Mouse (Mus musculus) olfactory bulb, adult 2 months (tissue): ENCODE data around the gene Rabep1. TPM values are rescaled to one million over a fixed set of nuclear protein-coding genes. Genes with fewer than 3 reads are reported as not detected.
"Not testable (repeated sequence)": the region's sequence is repeated elsewhere in the genome, so short reads cannot be mapped to it uniquely, and the experiment has no call there.

ENCODE experiments used
- H3K27ac ChIP-seq: fragments of 200-500 bp; 2 replicates; pipeline ENCODE4 v1.5.1; 2012; ENCODE audit warnings: low read depth, low read length; ENCODE audit not compliant: insufficient read depth
- H3K4me1 ChIP-seq: fragments of 200-500 bp; 2 replicates; pipeline ENCODE4 v1.6.1; 2012; ENCODE audit warnings: low read length; ENCODE audit not compliant: control insufficient read depth, insufficient read depth
- H3K4me3 ChIP-seq: fragments of 200-500 bp; 2 replicates; pipeline ENCODE4 v1.5.1; 2012; ENCODE audit warnings: mild to moderate bottlenecking, low read depth, low read length, moderate library complexity; ENCODE audit not compliant: insufficient read depth
- CTCF ChIP-seq: fragments of 200-500 bp; IDR thresholded peaks from 2 replicates; pipeline ENCODE4 v1.5.1; 2012; ENCODE audit warnings: low read depth, mild to moderate bottlenecking, low read length, moderate library complexity; ENCODE audit not compliant: insufficient read depth
- POLR2A ChIP-seq: fragments of 200-500 bp; IDR thresholded peaks from 2 replicates; pipeline ENCODE4 v1.6.1; 2012; ENCODE audit warnings: mild to moderate bottlenecking, low read depth, low read length, moderate library complexity; ENCODE audit not compliant: insufficient read depth
- WGBS: fragments of 180-500 bp; shearing (Covaris S2); methylation state at CpG from one replicate; pipeline ENCODE4 v1.1.7; 2018; 5-methylcytosine and 5-hydroxymethylcytosine counted together
- polyA plus RNA-seq: library from polyadenylated mRNA; stranded (reverse); fragments of >200 nt; gene quantifications from 2 replicates; pipeline ENCODE4 v1.2.4, GENCODE M21; 2012; ENCODE audit warnings: low replicate concordance; ENCODE audit not compliant: missing spikeins, insufficient read depth, insufficient read length

Rabep1 gene
- polyA plus RNA-seq, 1 experiment: not detected

DNA sequence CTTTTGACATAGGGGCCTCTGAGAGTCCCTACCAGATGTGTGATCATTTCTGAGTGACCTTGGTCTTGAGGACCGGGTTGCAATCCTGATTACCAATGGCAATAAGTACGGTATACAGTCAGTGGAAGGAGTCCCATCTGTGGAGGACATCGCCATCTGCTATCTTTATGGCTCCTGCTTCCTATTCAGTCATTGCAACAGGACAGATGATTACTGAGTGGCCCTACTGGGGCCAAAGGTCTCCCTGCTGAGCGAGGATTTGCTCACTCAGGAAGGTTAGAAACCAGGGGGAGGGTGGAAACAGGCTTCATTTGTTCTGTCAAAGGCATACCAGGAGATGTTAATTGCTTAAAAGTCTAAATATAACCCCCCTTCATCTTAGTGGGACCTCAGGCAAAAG lies 1.6 kb upstream of the Rabep1 start:
- TF ChIP-seq POLR2A: no peak
- no peak for TF ChIP-seq CTCF

GRCm38 (mm10) chr11:70843701-70844551 lies 652 bp upstream of the Rabep1 start:
- H3K4me1 ChIP-seq: peaks cover 5% of the 10 kb centered on the region; the same call in 1 of the 2 replicates
- peak overlapping the region; percentile 99 for H3K4me3 ChIP-seq
- 16% methylated on average over 12 of the region's 12 CpGs for WGBS
- peak overlapping the region; percentile 78 for H3K27ac ChIP-seq
- TF ChIP-seq POLR2A (no peak), CTCF (no peak)

More for the DNA sequence above, 1.6 kb upstream of the Rabep1 start:
- 88% methylated on average over 4 of the region's 4 CpGs for WGBS
- peaks cover 5% of the 10 kb centered on the region; the same call in 1 of the 2 replicates for H3K4me1 ChIP-seq
- no peak overlapping the region for H3K4me3 ChIP-seq
- no peak overlapping the region for H3K27ac ChIP-seq

GRCm38 (mm10) chr11:70845457-70845978 lies 940 bp downstream of the Rabep1 start:
- peaks cover 5% of the 10 kb centered on the region; the same call in 1 of the 2 replicates for H3K4me1 ChIP-seq
- peak overlapping the region; percentile 99 for H3K4me3 ChIP-seq
- TF ChIP-seq POLR2A (no peak), CTCF (no peak)
- 3% methylated on average over 19 of the region's 19 CpGs for WGBS
- H3K27ac ChIP-seq: peak overlapping the region; percentile 72; the same call in 1 of the 2 replicates

- Histone ChIP-seq H3K27ac (no peak overlapping the region), H3K4me1 (peaks cover 5% of the 10 kb centered on the region; the same call in 1 of the 2 replicates), H3K4me3 (peak overlapping the region; percentile 99; the same call in 1 of the 2 replicates)
- WGBS: 21% methylated on average over 2 of the region's 2 CpGs
- no peak for TF ChIP-seq CTCF
These were observed 1.5 kb downstream of the Rabep1 start for GRCm38 (mm10) chr11:70846029-70846428.

- TF ChIP-seq CTCF: no peak
- TF ChIP-seq POLR2A: no peak
- WGBS: 52% methylated on average over 1 of the region's 1 CpGs
- Histone ChIP-seq H3K4me3 (no peak overlapping the region), H3K4me1 (no peaks in the 10 kb centered on the region), H3K27ac (no peak overlapping the region)
These were observed 15.8 kb downstream of the Rabep1 start for GRCm38 (mm10) chr11:70860371-70860770.

DNA sequence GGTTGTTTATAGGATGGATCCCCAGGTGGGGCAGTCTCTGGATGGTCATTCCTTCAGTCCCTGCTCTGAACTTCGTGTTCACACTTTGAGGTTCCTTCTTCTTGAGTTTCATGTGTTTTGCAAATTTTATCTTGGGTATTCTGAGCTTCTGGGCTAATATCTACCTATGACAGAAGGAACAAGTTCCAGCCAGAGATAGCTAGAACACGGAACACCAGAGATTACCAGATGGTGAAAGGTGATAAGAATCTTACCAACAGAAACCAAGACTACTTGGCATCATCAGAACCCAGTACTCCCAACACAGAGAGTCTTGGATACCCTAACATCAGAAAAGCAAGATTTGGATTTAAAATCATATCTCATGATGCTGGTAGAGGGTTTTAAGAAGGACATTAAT lies 18.6 kb downstream of the Rabep1 start:
- 94% methylated on average over 2 of the region's 2 CpGs for WGBS
- H3K4me1 ChIP-seq, H3K27ac ChIP-seq, H3K4me3 ChIP-seq: not testable (repeated sequence)

GRCm38 (mm10) chr11:70865223-70865622 lies 20.6 kb downstream of the Rabep1 start:
- Histone ChIP-seq H3K27ac (no peak overlapping the region), H3K4me1 (no peaks in the 10 kb centered on the region), H3K4me3 (no peak overlapping the region)
- 86% methylated on average over 2 of the region's 2 CpGs for WGBS
- TF ChIP-seq POLR2A (no peak), CTCF (no peak)

DNA sequence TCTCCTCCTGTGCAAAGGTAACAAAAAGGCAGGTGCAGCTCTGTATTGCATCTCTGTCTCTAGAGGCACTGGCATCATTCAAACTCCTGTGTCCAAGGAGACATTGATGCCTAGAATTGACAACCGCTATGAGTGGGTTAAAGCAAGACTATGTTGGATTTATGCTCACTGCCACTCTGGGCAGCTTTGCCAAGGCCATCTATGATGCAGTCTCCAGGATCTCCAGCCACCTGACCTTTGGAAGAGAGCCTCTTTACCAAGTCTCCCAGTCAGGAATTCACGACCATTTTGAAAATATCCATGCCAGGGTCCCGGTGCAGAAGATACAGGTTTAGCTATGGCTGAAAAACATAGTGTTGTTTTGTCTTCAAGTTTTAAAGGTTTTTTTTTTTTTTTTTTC lies 24.7 kb downstream of the Rabep1 start:
- no peak overlapping the region for H3K4me3 ChIP-seq
- 91% methylated on average over 3 of the region's 3 CpGs for WGBS
- H3K27ac ChIP-seq: no peak overlapping the region
- 0 out of 2 replicates have a peak, but pooled peaks cover 2% of the 10 kb centered on the region for H3K4me1 ChIP-seq
- TF ChIP-seq POLR2A (no peak), CTCF (no peak)

DNA sequence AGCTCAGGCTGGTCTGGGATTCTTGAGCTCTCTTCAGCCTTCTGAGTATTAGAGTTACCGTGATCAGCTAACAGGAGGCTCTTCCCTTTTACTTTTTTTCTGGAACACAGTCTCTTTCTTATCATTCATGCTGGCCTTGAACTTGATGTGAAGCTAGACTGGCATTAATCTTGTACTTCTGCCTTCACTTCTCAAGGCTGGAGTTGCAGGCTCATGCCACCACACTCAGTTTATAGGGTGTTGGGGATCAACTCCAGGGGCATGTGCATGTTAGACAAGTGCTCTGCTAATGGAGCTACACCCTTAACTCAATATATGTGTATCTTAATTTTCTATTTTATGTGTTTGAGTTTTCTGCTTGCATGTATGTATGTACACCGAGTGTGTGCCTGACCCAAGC lies 25.2 kb downstream of the Rabep1 start:
- Histone ChIP-seq H3K4me3 (no peak overlapping the region), H3K4me1 (0 out of 2 replicates have a peak, but pooled peaks cover 2% of the 10 kb centered on the region), H3K27ac (no peak overlapping the region)
- 96% methylated on average over 2 of the region's 2 CpGs for WGBS
- TF ChIP-seq CTCF: no peak
- no peak for TF ChIP-seq POLR2A
